Mouse (Mus musculus) ES-Bruce4 (cell line): ENCODE results near the gene Meioc. TPM values are rescaled to one million over a fixed set of nuclear protein-coding genes. Genes with fewer than 3 reads are reported as not detected.
A peak's percentile ranks its signal among the peaks of the same experiment; 100 is the strongest.

Source experiments
- H3K27ac ChIP-seq: 2 replicates; pipeline ENCODE4 v1.5.1; 2012; ENCODE audit warnings: low read length, inconsistent platforms; ENCODE audit not compliant: insufficient read depth
- H3K27me3 ChIP-seq: 2 replicates; pipeline ENCODE4 v1.6.1; 2012; ENCODE audit warnings: mild to moderate bottlenecking, low read length, inconsistent platforms; ENCODE audit not compliant: control insufficient read depth, poor library complexity, insufficient read depth, severe bottlenecking
- H3K36me3 ChIP-seq: 2 replicates; pipeline ENCODE4 v1.6.1; 2012; ENCODE audit warnings: inconsistent platforms, mild to moderate bottlenecking, low read length, moderate library complexity; ENCODE audit not compliant: control insufficient read depth, poor library complexity, insufficient read depth, severe bottlenecking
- H3K4me1 ChIP-seq: one replicate; pipeline ENCODE4 v1.8.1; 2011; ENCODE audit warnings: low read length; ENCODE audit not compliant: control insufficient read depth, insufficient read depth
- H3K4me3 ChIP-seq: 2 replicates; pipeline ENCODE4 v1.5.1; 2011; ENCODE audit warnings: low read depth, mild to moderate bottlenecking, low read length
- H3K9ac ChIP-seq: 2 replicates; pipeline ENCODE4 v1.6.1; 2012; ENCODE audit warnings: low read depth, mild to moderate bottlenecking, inconsistent platforms; ENCODE audit not compliant: poor library complexity, severe bottlenecking
- H3K9me3 ChIP-seq: replicated peaks from 2 replicates; pipeline ENCODE4 v1.6.1; 2012; ENCODE audit warnings: mild to moderate bottlenecking, low read length, inconsistent platforms; ENCODE audit not compliant: control insufficient read depth, poor library complexity, insufficient read depth, severe bottlenecking
- CTCF ChIP-seq: IDR thresholded peaks from one replicate; pipeline ENCODE4 v1.8.1; 2011; ENCODE audit warnings: low read depth, low read length
- EP300 ChIP-seq: IDR thresholded peaks from 2 replicates; pipeline ENCODE4 v1.6.1; 2011; ENCODE audit warnings: low read depth, low read length; ENCODE audit not compliant: insufficient read depth
- POLR2A ChIP-seq: IDR thresholded peaks from one replicate; pipeline ENCODE4 v1.8.1; 2011; ENCODE audit warnings: low read length; ENCODE audit not compliant: insufficient read depth
- polyA plus RNA-seq: library from polyadenylated mRNA; stranded (reverse); fragments of >200 nt; gene quantifications from 2 replicates; pipeline ENCODE4 v1.2.4, GENCODE M21; 2011; ENCODE audit warnings: low read depth; ENCODE audit not compliant: missing spikeins, insufficient read depth, insufficient read length

Meioc gene
- polyA plus RNA-seq, 1 experiment = 9.4 TPM

DNA sequence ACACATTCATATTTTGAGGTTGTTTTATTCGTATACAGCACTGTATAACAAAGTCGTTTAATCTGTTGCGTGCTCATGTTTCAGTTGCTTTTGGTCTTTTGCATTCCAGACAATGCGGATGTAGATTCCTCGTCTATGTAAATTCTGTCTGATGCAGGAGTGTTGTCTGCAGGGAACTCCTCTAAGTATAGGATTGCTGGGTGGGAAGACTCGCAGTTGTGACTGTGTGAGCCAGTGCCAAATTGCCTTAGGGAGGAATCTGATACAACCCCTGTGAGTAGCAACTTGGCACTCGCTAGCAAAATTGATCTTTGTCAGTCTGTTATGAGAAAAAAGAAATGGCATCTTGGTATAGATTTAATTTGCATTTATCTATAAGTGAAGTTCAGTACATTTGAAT, 52.6 kb downstream of the Meioc start:
- H3K4me3 ChIP-seq = no peak overlapping the region
- peaks cover 4% of the 10 kb centered on the region; the same call in 1 of the 2 replicates for H3K9me3 ChIP-seq
- TF ChIP-seq POLR2A = no peak
- no peak for TF ChIP-seq CTCF
- TF ChIP-seq EP300 = no peak
- no peaks in the 10 kb centered on the region for H3K36me3 ChIP-seq
- H3K9ac ChIP-seq = no peak overlapping the region
- H3K27me3 ChIP-seq = no peaks in the 10 kb centered on the region
- no peak overlapping the region for H3K27ac ChIP-seq
- no peaks in the 10 kb centered on the region for H3K4me1 ChIP-seq

DNA sequence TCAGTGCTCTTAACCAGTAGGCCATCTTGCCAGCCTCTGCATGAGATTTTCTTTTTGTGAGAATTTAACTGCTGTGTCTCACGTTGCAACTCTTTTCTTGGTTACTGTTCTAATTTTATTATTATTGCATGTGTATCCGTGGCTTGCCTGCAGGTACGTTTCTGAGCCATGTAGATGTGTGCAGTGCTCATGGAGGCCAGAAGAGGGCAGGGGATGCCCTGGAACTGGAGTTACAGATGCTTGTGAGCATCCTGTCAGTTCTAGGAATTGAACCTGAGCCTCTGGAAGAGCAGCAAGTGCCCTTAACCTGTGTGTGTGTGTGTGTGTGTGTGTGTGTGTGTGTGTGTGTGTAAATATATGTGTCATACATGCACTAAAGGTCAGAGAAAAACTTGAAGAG, 62.1 kb downstream of the Meioc start:
- TF ChIP-seq CTCF (peak; percentile 69), EP300 (no peak)
- Histone ChIP-seq H3K4me3 (no peak overlapping the region), H3K36me3 (no peaks in the 10 kb centered on the region), H3K9me3 (no peaks in the 10 kb centered on the region), H3K4me1 (no peaks in the 10 kb centered on the region), H3K9ac (no peak overlapping the region), H3K27ac (no peak overlapping the region), H3K27me3 (no peaks in the 10 kb centered on the region)

DNA sequence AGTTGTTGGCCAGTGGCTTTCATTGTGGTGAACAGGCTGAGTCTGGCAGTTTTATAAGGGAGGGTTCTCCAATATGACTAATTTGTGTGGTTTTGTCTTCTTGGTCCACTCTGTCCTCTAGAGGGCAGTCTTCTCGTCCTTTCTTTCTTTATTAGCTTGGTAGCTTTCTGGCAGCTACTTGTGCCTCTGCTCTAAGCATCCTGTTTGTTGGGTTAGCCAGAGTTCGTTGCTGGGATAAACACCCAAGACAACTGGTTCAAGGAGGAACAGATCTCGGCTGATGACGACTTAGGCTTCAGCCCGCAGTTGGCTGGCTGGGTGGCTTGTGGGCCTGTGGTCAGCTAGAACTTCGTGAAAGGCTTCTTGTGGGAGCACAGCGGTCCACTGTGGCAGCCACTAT, 65.1 kb downstream of the Meioc start:
- H3K36me3 ChIP-seq = no peaks in the 10 kb centered on the region
- H3K4me1 ChIP-seq = no peaks in the 10 kb centered on the region
- TF ChIP-seq CTCF (no peak), POLR2A (no peak), EP300 (no peak)
- no peaks in the 10 kb centered on the region for H3K27me3 ChIP-seq
- no peaks in the 10 kb centered on the region for H3K9me3 ChIP-seq
- H3K9ac ChIP-seq = no peak overlapping the region
- no peak overlapping the region for H3K27ac ChIP-seq
- no peak overlapping the region for H3K4me3 ChIP-seq

DNA sequence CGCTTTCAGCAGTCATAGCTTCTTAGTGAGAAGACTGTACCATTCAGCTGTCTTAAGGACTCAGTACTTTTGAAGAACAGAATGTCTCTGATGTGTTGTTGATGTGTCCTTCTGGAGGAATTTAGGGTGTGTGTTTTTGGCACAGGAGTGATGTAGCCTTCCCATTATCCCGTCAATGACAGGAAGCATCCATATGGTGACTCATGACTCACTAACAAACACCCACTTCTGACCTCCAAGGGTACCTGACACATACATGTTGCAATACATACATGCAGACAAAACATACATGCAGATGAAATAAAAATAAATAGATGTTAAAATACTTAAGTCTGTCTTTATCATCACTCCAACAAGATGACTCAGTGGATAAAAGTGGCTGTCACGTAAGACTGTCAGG, 66.3 kb downstream of the Meioc start:
- Histone ChIP-seq H3K27me3 (no peaks in the 10 kb centered on the region), H3K36me3 (no peaks in the 10 kb centered on the region)

DNA sequence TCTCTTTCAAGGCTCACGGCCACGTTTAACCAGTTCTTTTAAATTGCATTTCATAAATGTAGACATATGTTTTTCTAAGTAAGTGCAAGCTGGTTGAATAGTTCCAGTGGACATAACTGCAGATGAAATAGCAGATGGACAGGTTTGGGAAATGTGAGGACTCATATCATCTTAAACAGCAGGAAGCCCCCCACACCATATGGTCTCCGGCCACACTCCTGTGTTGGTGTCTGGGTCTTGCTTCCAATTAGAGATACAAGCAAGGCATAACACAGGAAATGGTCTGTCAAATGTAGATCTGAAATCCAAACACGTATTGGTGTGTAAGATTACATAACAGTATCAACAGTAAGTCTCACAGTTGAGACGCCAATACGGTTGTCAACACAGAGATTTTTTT, 67.8 kb downstream of the Meioc start:
- Histone ChIP-seq H3K27ac (no peak overlapping the region), H3K36me3 (no peaks in the 10 kb centered on the region), H3K27me3 (no peaks in the 10 kb centered on the region), H3K9me3 (no peaks in the 10 kb centered on the region), H3K4me3 (no peak overlapping the region), H3K4me1 (no peaks in the 10 kb centered on the region), H3K9ac (no peak overlapping the region)
- TF ChIP-seq POLR2A = no peak
- no peak for TF ChIP-seq EP300
- no peak for TF ChIP-seq CTCF

More for the DNA sequence above, 66.3 kb downstream of the Meioc start:
- no peak overlapping the region for H3K9ac ChIP-seq
- H3K27ac ChIP-seq = no peak overlapping the region
- TF ChIP-seq CTCF (no peak), POLR2A (no peak), EP300 (no peak)
- no peaks in the 10 kb centered on the region for H3K9me3 ChIP-seq
- H3K4me1 ChIP-seq = no peaks in the 10 kb centered on the region
- no peak overlapping the region for H3K4me3 ChIP-seq

Other genes starting within 250 kb of the Meioc start
- 68.4 and 88.3 TPM in 2 replicates for gene Grn, start 233.4 kb upstream of the Meioc start, polyA plus RNA-seq
- gene Fam171a2, start 216.0 kb upstream of the Meioc start, polyA plus RNA-seq = 4.4 and 5.4 TPM in 2 replicates
- 7.0 and 7.9 TPM in 2 replicates for gene Itga2b, start 193.6 kb upstream of the Meioc start, polyA plus RNA-seq
- 75.8 and 89.1 TPM in 2 replicates for gene Gpatch8, start 107.3 kb upstream of the Meioc start, polyA plus RNA-seq
- gene Gm11627, start 84.3 kb upstream of the Meioc start, polyA plus RNA-seq = 3.8 and 5.3 TPM in 2 replicates
- gene Fzd2, start 59.3 kb upstream of the Meioc start, polyA plus RNA-seq = 30.3 and 36.1 TPM in 2 replicates
- gene Ccdc43, start 34.1 kb downstream of the Meioc start, polyA plus RNA-seq = 53.9 and 62.0 TPM in 2 replicates
- 1.2 and 2.4 TPM in 2 replicates for gene Adam11, start 97.7 kb downstream of the Meioc start, polyA plus RNA-seq
- gene Gjc1, start 156.0 kb downstream of the Meioc start, polyA plus RNA-seq = 67.4 and 71.0 TPM in 2 replicates
- gene Higd1b, start 172.1 kb downstream of the Meioc start, polyA plus RNA-seq = not detected in 2 replicates
- gene Eftud2, start 217.3 kb downstream of the Meioc start, polyA plus RNA-seq = 152 and 195 TPM in 2 replicates
- 0.37 and 1.2 TPM in 2 replicates for gene Ccdc103, start 217.5 kb downstream of the Meioc start, polyA plus RNA-seq
- gene Fam187a, start 221.5 kb downstream of the Meioc start, polyA plus RNA-seq = not detected in 2 replicates
- gene Gfap, start 237.2 kb downstream of the Meioc start, polyA plus RNA-seq = not detected in 2 replicates